Mouse (Mus musculus) forebrain, embryonic 12.5 days (tissue): ENCODE measurements around the gene Yif1b. TPM values are rescaled to one million over a fixed set of nuclear protein-coding genes. Genes with fewer than 3 reads are reported as not detected.
"Not testable (repeated sequence)": the region's sequence is repeated elsewhere in the genome, so short reads cannot be mapped to it uniquely, and the experiment has no call there.

Experiments
- ATAC-seq: fragments of 200-750 bp; cut with Nextera tagmentation; 2 replicates; pipeline ENCODE4 v1.8.0; 2017; ENCODE audit warnings: moderate TSS enrichment; ENCODE audit not compliant: low FRiP score
- H3K27ac ChIP-seq: fragments of 300-500 bp; sonication (generic); 2 replicates; pipeline ENCODE4 v1.5.1; 2016; ENCODE audit warnings: mild to moderate bottlenecking
- H3K27me3 ChIP-seq: fragments of 300-500 bp; sonication (generic); 2 replicates; pipeline ENCODE4 v1.6.1; 2016; ENCODE audit warnings: mild to moderate bottlenecking
- H3K36me3 ChIP-seq: fragments of 300-500 bp; sonication (generic); replicated peaks from 2 replicates; pipeline ENCODE4 v1.6.1; 2016; ENCODE audit warnings: mild to moderate bottlenecking
- H3K4me1 ChIP-seq: fragments of 300-500 bp; sonication (generic); 2 replicates; pipeline ENCODE4 v1.6.1; 2016
- H3K4me2 ChIP-seq: fragments of 300-500 bp; sonication (generic); 2 replicates; pipeline ENCODE4 v1.6.1; 2016; ENCODE audit warnings: mild to moderate bottlenecking, moderate library complexity
- H3K4me3 ChIP-seq: fragments of 300-500 bp; sonication (generic); replicated peaks from 2 replicates; pipeline ENCODE4 v1.5.1; 2016; ENCODE audit warnings: mild to moderate bottlenecking
- H3K9ac ChIP-seq: fragments of 300-500 bp; sonication (generic); 2 replicates; pipeline ENCODE4 v1.6.1; 2016; ENCODE audit warnings: mild to moderate bottlenecking
- H3K9me3 ChIP-seq: fragments of 300-500 bp; sonication (generic); 2 replicates; pipeline ENCODE4 v1.6.1; 2016
- WGBS: fragments of 180-500 bp; shearing (Covaris S2); methylation state at CpG from one replicate; pipeline ENCODE4 v1.1.7; 2016; 5-methylcytosine and 5-hydroxymethylcytosine counted together
- polyA plus RNA-seq: library from polyadenylated mRNA; unstranded; fragments of >200 nt; fragmentation: Nextera tagmentation; extraction: Ambion mirVana; gene quantifications from 2 replicates; pipeline ENCODE4 v1.2.1, GENCODE M21; 2016

Gene Yif1b
- polyA plus RNA-seq, 1 experiment from 2014 or later = 73.8 TPM

DNA sequence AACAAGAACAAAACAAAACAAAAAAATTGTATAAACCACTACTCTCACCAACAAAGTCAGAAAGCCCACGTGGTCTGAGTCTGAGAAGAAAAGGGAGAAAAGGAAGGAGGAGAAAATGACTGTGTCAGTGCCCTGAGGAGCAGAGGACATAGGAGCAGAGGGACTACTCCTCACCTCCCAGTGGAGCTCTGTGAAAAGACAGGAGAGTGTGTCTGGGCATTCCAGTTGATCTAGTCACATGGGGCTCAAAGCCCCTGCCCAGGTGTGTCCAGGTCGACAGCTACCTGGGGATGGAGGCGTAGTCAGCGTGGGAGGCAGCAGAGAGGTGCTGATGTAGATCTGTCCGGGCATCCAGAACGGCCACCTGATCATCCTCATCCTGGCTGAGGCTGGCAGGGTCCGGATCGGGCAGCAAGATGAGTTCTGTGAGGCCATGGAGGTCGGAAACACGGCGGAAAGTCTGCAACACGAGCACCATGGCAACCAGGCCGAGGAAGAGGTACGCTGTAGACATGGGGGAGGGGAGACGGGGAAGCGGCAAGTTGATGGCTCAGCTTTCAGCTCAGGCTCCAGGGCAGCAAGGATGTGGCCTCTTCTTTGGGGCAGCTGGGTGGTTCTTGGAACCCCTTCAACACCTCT is 13.3 kb upstream of the Yif1b start:
- Histone ChIP-seq H3K36me3 (no peaks in the 10 kb centered on the region), H3K9ac (peak overlapping the region; percentile 29; the same call in 1 of the 2 replicates), H3K9me3 (0 out of 2 replicates have a peak, but pooled peaks cover 4% of the 10 kb centered on the region), H3K4me1 (peaks cover 10% of the 10 kb centered on the region), H3K4me2 (peak overlapping the region; percentile 34), H3K27me3 (peaks cover 14% of the 10 kb centered on the region), H3K4me3 (no peak overlapping the region), H3K27ac (no peak overlapping the region)
- 10% methylated on average over 16 of the region's 16 CpGs for WGBS
- no peak for ATAC-seq

DNA sequence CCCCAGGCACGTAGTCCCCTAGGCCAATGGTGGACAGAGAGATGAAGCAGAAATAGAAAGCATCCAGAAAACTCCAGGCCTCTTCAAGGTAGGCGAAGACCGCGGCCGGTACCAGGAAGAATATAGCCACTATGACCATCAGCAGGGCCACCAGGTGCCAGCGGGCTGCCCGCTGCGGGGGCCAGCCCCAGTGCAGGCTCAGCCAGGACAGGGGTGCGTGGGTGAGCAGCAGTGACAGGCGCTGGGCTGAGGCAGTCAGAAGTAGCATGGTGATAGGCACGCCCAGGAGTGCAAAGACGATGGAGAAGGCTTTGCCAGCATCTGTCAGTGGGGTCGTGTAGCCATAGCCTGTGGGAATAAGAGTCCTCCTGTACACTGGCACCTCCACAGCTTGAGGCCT is 12.6 kb upstream of the Yif1b start:
- Histone ChIP-seq H3K4me3 (no peak overlapping the region), H3K4me2 (no peak overlapping the region), H3K36me3 (no peaks in the 10 kb centered on the region), H3K27ac (no peak overlapping the region), H3K4me1 (peaks cover 10% of the 10 kb centered on the region), H3K9ac (no peak overlapping the region), H3K9me3 (no peaks in the 10 kb centered on the region), H3K27me3 (peaks cover 21% of the 10 kb centered on the region)
- ATAC-seq = no peak
- WGBS = 73% methylated on average over 13 of the region's 13 CpGs

GRCm38 (mm10) chr7:29228202-29228601 is 9.9 kb upstream of the Yif1b start:
- 79% methylated on average over 4 of the region's 4 CpGs for whole genome bisulfite sequencing
- peaks cover 47% of the 10 kb centered on the region for H3K27me3 ChIP-seq

DNA sequence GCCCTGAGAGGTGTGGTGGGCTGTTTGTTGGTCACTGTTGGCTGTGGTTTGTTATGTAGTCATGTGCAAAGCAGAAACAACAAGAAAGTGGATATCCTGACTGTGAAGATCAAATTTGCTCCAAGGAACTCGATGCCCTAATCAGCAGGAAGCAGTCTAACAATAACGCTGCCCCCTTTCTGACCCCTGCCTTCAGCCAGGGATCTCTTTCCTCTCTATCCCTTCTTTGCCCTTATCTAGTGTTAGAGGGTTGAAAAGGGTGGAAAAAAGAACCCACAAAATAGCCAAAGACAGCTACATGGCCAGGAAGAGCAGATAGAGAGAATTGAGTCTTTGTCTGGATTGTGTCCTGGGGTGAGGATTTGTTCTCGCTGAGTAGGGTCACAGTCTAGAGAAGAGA is 7.6 kb upstream of the Yif1b start:
- WGBS = 21% methylated on average over 3 of the region's 3 CpGs
- Histone ChIP-seq H3K4me3 (no peak overlapping the region), H3K36me3 (no peaks in the 10 kb centered on the region), H3K27ac (no peak overlapping the region), H3K9me3 (no peaks in the 10 kb centered on the region), H3K9ac (no peak overlapping the region), H3K4me2 (no peak overlapping the region), H3K4me1 (peaks cover 10% of the 10 kb centered on the region), H3K27me3 (peaks cover 61% of the 10 kb centered on the region)
- no peak for ATAC-seq

More at GRCm38 (mm10) chr7:29228202-29228601, 9.9 kb upstream of the Yif1b start:
- Histone ChIP-seq H3K4me3 (no peak overlapping the region), H3K27ac (no peak overlapping the region), H3K9ac (no peak overlapping the region), H3K36me3 (no peaks in the 10 kb centered on the region), H3K4me2 (no peak overlapping the region), H3K9me3 (no peaks in the 10 kb centered on the region), H3K4me1 (peaks cover 19% of the 10 kb centered on the region)
- no peak for ATAC-seq

DNA sequence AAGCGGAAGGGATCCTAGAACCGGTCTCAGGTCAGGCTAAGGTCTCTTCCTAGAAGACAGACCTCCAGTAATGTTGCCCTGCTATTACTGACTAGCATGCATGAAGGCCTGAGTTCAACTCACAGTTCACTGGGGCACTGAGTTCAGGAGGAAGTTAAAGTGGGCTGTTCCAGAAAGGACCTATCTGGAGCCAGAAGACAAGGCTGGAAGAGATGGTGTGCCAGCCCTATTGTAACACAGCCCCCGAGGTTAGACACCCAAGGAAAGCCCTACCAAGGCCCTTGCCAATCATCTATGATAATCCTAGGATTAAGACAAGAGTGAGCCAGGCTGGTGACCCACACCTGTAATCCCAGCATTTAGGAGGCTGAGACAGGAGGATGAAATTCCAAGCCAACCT is 6.6 kb upstream of the Yif1b start:
- H3K36me3 ChIP-seq = no peaks in the 10 kb centered on the region
- H3K4me2 ChIP-seq = peak overlapping the region; percentile 80
- H3K9ac ChIP-seq = no peak overlapping the region
- peaks cover 9% of the 10 kb centered on the region for H3K4me1 ChIP-seq
- ATAC-seq = no peak
- H3K27me3 ChIP-seq = peaks cover 61% of the 10 kb centered on the region
- H3K27ac ChIP-seq = no peak overlapping the region
- H3K4me3 ChIP-seq = no peak overlapping the region; the same call in 1 of the 2 replicates
- 57% methylated on average over 3 of the region's 3 CpGs for WGBS
- H3K9me3 ChIP-seq = no peaks in the 10 kb centered on the region

- H3K4me3 ChIP-seq = peak within 1 kb of the TSS; percentile 47
- peaks cover 9% of the 10 kb centered on the region for H3K4me1 ChIP-seq
- H3K36me3 ChIP-seq = no peaks in the 10 kb centered on the region
- ATAC-seq = no peak
- H3K27me3 ChIP-seq = peaks cover 60% of the 10 kb centered on the region
- no peak within 1 kb of the TSS for H3K27ac ChIP-seq
- peak within 1 kb of the TSS; percentile 80 for H3K4me2 ChIP-seq
- no peaks in the 10 kb centered on the region for H3K9me3 ChIP-seq
- 2% methylated on average over 62 of the region's 62 CpGs for WGBS
- peak within 1 kb of the TSS; percentile 44 for H3K9ac ChIP-seq
Measured at GRCm38 (mm10) chr7:29232247-29233013, 5.7 kb upstream of the Yif1b start, which contains the start of gene Kcnk6. Gene Kcnk6, minus strand, starts transcription at chr7:29232515.

DNA sequence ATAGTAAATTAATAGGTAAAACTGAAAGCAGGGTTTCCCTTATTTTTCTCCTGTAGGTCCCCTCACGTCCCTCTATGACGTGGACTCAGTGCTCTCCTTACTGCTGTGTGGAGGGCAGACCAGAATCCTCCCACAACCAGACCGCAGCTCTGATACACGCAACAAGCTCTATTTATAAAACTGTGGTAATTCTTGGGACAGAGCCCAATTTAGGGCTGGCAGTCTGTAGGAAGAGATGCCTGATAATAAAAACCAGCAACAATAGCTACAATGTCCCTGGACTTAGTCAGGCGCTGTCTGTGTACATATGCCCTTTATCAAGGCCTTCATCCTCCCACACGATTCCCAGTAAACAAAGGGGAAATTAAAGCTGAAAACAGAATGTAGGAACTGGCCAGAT is 4.4 kb upstream of the Yif1b start:
- WGBS = 76% methylated on average over 6 of the region's 6 CpGs
- H3K27ac ChIP-seq = no peak overlapping the region
- H3K27me3 ChIP-seq = peaks cover 57% of the 10 kb centered on the region

DNA sequence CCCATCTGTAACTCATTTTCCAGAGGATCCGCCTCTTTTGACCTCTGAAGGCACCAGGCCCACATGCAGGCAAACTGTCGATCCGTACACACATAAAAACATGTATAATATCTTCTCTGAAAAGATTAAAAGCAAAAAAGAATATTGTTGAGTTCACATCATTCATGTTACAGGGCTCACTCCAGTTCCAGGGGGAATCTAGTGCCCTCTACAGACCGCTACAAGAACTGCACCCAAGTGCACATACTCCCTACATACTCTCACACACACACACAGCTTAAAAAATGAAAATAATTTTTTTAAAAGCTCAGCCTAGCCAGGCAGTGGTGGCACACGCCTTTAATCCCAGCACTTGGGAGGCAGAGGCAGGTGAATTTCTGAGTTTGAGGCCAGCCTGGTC is 3.5 kb upstream of the Yif1b start:
- Histone ChIP-seq H3K27me3 (peaks cover 48% of the 10 kb centered on the region), H3K9ac (no peak overlapping the region), H3K4me1 (peaks cover 21% of the 10 kb centered on the region), H3K36me3 (no peaks in the 10 kb centered on the region), H3K9me3 (no peaks in the 10 kb centered on the region), H3K4me2 (no peak overlapping the region), H3K4me3 (no peak overlapping the region), H3K27ac (no peak overlapping the region)
- WGBS = 78% methylated on average over 5 of the region's 5 CpGs
- no peak for ATAC-seq

More for the DNA sequence above, 4.4 kb upstream of the Yif1b start:
- ATAC-seq = no peak
- Histone ChIP-seq H3K4me2 (no peak overlapping the region), H3K4me1 (peaks cover 11% of the 10 kb centered on the region), H3K9me3 (no peaks in the 10 kb centered on the region), H3K36me3 (no peaks in the 10 kb centered on the region), H3K9ac (no peak overlapping the region), H3K4me3 (no peak overlapping the region)

DNA sequence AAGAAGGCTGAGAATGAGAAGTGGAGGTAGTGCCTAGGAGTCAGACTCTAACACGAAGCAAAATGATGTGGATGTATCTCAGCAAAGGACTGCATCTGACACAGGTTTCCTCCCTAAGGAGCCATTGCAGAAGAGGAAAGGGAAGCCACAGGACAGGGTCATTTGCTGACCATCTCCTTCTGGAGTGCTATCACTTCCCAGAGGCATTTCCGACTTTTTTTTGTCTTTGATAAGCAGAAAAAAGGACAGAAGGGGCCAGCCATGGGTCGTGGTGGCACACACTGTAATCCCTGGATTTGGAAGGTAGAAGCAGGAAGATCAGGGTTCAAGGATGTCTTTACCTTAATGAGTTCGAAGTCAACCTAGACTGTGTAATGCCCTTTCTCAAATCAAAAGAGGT is 1.5 kb upstream of the Yif1b start:
- peaks cover 29% of the 10 kb centered on the region for H3K27me3 ChIP-seq
- H3K9ac ChIP-seq = no peak overlapping the region
- no peak overlapping the region for H3K27ac ChIP-seq
- 0 out of 2 replicates have a peak, but pooled peaks cover 4% of the 10 kb centered on the region for H3K36me3 ChIP-seq
- H3K9me3 ChIP-seq = no peaks in the 10 kb centered on the region
- no peak overlapping the region for H3K4me3 ChIP-seq
- H3K4me2 ChIP-seq = no peak overlapping the region
- 87% methylated on average over 4 of the region's 4 CpGs for WGBS
- peaks cover 21% of the 10 kb centered on the region for H3K4me1 ChIP-seq
- no peak for ATAC-seq

DNA sequence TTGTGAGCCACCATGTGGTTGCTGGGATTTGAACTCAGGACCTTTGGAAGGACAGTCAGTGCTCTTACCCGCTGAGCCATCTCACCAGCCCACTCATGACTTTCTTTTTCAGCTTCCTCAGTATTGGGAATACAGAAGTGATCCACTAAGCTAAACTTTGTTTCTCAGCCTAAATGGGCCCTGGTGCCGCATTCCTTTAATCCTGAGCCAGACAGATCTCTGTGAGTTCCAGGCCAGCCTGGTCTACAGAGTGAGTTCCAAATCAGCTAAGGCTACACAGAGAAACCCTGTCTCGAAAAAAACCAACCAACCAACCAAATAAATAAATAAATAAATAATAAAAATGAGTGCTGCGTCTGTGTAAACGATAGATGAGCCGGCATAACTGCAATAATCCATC is 533 bp upstream of the Yif1b start:
- Histone ChIP-seq H3K27ac (peak overlapping the region; percentile 88), H3K4me2 (peak overlapping the region; percentile 84), H3K4me1 (peaks cover 12% of the 10 kb centered on the region), H3K9ac (peak overlapping the region; percentile 49), H3K27me3 (peaks cover 19% of the 10 kb centered on the region), H3K4me3 (peak overlapping the region; percentile 67)
- WGBS = 30% methylated on average over 6 of the region's 6 CpGs
- peak; percentile 13 for ATAC-seq
- not testable (repeated sequence) for H3K36me3 ChIP-seq, H3K9me3 ChIP-seq

GRCm38 (mm10) chr7:29244732-29245416 is 6.7 kb downstream of the Yif1b start:
- no peak overlapping the region for H3K9ac ChIP-seq
- ATAC-seq = no peak
- H3K36me3 ChIP-seq = peaks cover 32% of the 10 kb centered on the region
- H3K4me2 ChIP-seq = no peak overlapping the region
- no peak overlapping the region for H3K27ac ChIP-seq
- peaks cover 29% of the 10 kb centered on the region for H3K27me3 ChIP-seq
- no peak overlapping the region for H3K4me3 ChIP-seq
- WGBS = 94% methylated on average over 7 of the region's 7 CpGs
- peaks cover 12% of the 10 kb centered on the region for H3K4me1 ChIP-seq
- H3K9me3 ChIP-seq = no peaks in the 10 kb centered on the region

- 89% methylated on average over 5 of the region's 5 CpGs for WGBS
- ATAC-seq = no peak
Measured at GRCm38 (mm10) chr7:29246015-29246414, 7.9 kb downstream of the Yif1b start.

More at GRCm38 (mm10) chr7:29246015-29246414, 7.9 kb downstream of the Yif1b start:
- Histone ChIP-seq H3K9me3 (no peaks in the 10 kb centered on the region), H3K4me3 (no peak overlapping the region), H3K4me2 (no peak overlapping the region), H3K4me1 (peaks cover 12% of the 10 kb centered on the region), H3K36me3 (peaks cover 28% of the 10 kb centered on the region), H3K27ac (no peak overlapping the region), H3K27me3 (peaks cover 29% of the 10 kb centered on the region), H3K9ac (no peak overlapping the region)
